Mouse (Mus musculus) liver, embryonic 11.5 days (tissue): ENCODE measurements around the gene Ank2. TPM values are rescaled to one million over a fixed set of nuclear protein-coding genes. Genes with fewer than 3 reads are reported as not detected.

Source experiments
- ATAC-seq: fragments of 200-750 bp; cut with Nextera tagmentation; replicated peaks from 2 replicates; pipeline ENCODE4 v1.8.0; 2017; ENCODE audit warnings: moderate number of reproducible peaks, mild to moderate bottlenecking, moderate TSS enrichment, moderate library complexity; ENCODE audit not compliant: low FRiP score
- DNase-seq: peaks from one replicate; pipeline ENCODE4 v3.0.0-alpha.2; 2017; ENCODE audit warnings: low spot score
- H3K27ac ChIP-seq: fragments of 300-500 bp; sonication (generic); 2 replicates; pipeline ENCODE4 v1.5.1; 2014; ENCODE audit warnings: mild to moderate bottlenecking, low read depth, low read length, control low read depth
- H3K27me3 ChIP-seq: fragments of 300-500 bp; sonication (generic); replicated peaks from 2 replicates; pipeline ENCODE4 v1.6.1; 2014; ENCODE audit warnings: low read length, mixed read lengths; ENCODE audit not compliant: control insufficient read depth, insufficient read depth
- H3K36me3 ChIP-seq: fragments of 300-500 bp; sonication (generic); 2 replicates; pipeline ENCODE4 v1.6.1; 2014; ENCODE audit warnings: mild to moderate bottlenecking, low read length, moderate library complexity, mixed read lengths; ENCODE audit not compliant: control insufficient read depth, insufficient read depth
- H3K4me1 ChIP-seq: fragments of 300-500 bp; sonication (generic); replicated peaks from 2 replicates; pipeline ENCODE4 v1.6.1; 2014; ENCODE audit warnings: low read length, mixed read lengths; ENCODE audit not compliant: control insufficient read depth, insufficient read depth
- H3K4me2 ChIP-seq: fragments of 300-500 bp; sonication (generic); 2 replicates; pipeline ENCODE4 v1.6.1; 2014; ENCODE audit warnings: mild to moderate bottlenecking, control low read depth, moderate library complexity
- H3K4me3 ChIP-seq: fragments of 300-500 bp; sonication (generic); 2 replicates; pipeline ENCODE4 v1.5.1; 2014; ENCODE audit warnings: low read depth, low read length, control low read depth
- H3K9ac ChIP-seq: fragments of 300-500 bp; sonication (generic); 2 replicates; pipeline ENCODE4 v1.6.1; 2014; ENCODE audit warnings: low read depth, low read length, control low read depth
- H3K9me3 ChIP-seq: fragments of 300-500 bp; sonication (generic); 2 replicates; pipeline ENCODE4 v1.6.1; 2016; ENCODE audit warnings: low read length, inconsistent platforms, mixed read lengths; ENCODE audit not compliant: control insufficient read depth
- WGBS: fragments of 180-500 bp; shearing (Covaris S2); extraction: QIAGEN DNeasy Blood & Tissue Kit; methylation state at CpG from one replicate; pipeline ENCODE4 v1.1.7; 2014; 5-methylcytosine and 5-hydroxymethylcytosine counted together
- polyA plus RNA-seq: library from polyadenylated mRNA; unstranded; fragments of >200 nt; fragmentation: Nextera tagmentation; extraction: Ambion mirVana; gene quantifications from 2 replicates; pipeline ENCODE4 v1.2.1, GENCODE M21; 2014

The Ank2 gene
- polyA plus RNA-seq, 1 experiment from 2014 or later: 17.3 TPM

DNA sequence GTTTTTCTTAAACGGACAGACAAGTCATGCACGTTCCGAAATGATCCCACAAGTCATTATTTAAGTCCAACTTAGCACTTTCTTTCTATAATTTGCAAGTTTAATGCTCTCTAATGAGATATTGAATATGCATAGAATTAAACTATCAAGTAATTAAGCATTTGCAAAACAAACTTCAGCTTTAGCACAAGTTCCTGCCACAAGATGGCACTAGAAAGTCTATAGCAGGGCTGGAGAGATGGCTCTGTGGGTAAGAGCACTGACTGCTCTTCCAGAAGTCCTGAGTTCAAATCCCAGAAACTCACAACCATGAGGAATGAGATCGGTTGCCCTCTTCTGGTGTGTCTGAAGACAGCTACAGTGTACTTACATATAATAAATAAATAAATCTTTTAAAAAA is 45.4 kb downstream of the Ank2 start:
- no peaks in the 10 kb centered on the region for H3K9me3 ChIP-seq
- DNase-seq: no peak
- peaks cover 11% of the 10 kb centered on the region for H3K4me1 ChIP-seq
- H3K4me2 ChIP-seq: no peak overlapping the region
- WGBS: 76% methylated on average over 4 of the region's 4 CpGs
- H3K36me3 ChIP-seq: no peaks in the 10 kb centered on the region
- no peak overlapping the region for H3K4me3 ChIP-seq
- no peaks in the 10 kb centered on the region for H3K27me3 ChIP-seq
- H3K27ac ChIP-seq: no peak overlapping the region
- no peak for ATAC-seq
- H3K9ac ChIP-seq: no peak overlapping the region

DNA sequence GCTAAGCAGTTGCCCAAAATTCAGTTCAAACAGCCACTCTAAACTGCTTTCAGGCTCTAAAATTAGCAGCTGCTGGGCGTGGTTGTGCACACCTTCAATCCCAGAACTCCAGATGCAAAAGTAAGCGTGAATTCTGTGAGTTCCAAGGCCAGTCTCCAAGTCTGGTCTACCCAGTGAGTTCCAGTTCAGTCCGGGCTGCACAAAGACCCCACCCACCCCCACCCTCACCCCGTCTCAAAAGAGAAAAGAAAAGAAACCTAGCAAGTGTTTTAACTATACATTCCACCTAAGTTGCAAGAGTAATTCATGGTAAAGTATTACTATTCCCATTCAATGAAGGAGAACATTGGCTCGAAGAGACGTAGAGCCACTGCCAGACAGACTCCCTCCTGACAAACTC is 45.9 kb downstream of the Ank2 start:
- no peaks in the 10 kb centered on the region for H3K9me3 ChIP-seq
- no peak overlapping the region for H3K9ac ChIP-seq
- H3K27me3 ChIP-seq: no peaks in the 10 kb centered on the region
- no peak overlapping the region for H3K4me3 ChIP-seq
- H3K4me1 ChIP-seq: peaks cover 7% of the 10 kb centered on the region
- no peak overlapping the region for H3K4me2 ChIP-seq
- ATAC-seq: no peak
- WGBS: 84% methylated on average over 6 of the region's 6 CpGs
- DNase-seq: no peak
- H3K36me3 ChIP-seq: no peaks in the 10 kb centered on the region
- no peak overlapping the region for H3K27ac ChIP-seq

DNA sequence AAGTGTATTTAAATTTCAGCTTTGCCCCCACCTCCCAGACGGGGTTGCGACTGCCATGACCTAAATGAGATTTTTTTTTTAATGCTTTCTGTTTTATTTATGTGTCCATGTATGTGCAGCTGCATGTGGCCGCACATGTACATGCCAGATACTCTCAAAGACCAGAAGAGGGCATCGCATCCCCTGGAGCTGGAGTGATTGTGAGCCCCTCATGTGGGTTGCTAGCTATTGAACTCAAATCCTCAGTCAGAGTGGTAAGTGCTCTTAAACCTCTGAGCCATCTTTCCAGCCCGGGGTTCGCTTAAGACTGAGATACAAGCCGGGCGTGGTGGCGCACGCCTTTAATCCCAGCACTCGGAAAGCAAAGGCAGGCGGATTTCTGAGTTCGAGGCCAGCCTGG is 46.9 kb downstream of the Ank2 start:
- Histone ChIP-seq H3K27ac (no peak overlapping the region), H3K4me2 (no peak overlapping the region), H3K9me3 (no peaks in the 10 kb centered on the region), H3K9ac (no peak overlapping the region), H3K4me1 (peaks cover 3% of the 10 kb centered on the region), H3K36me3 (no peaks in the 10 kb centered on the region), H3K4me3 (no peak overlapping the region), H3K27me3 (no peaks in the 10 kb centered on the region)
- no peak for ATAC-seq
- WGBS: 71% methylated on average over 13 of the region's 13 CpGs
- DNase-seq: no peak

DNA sequence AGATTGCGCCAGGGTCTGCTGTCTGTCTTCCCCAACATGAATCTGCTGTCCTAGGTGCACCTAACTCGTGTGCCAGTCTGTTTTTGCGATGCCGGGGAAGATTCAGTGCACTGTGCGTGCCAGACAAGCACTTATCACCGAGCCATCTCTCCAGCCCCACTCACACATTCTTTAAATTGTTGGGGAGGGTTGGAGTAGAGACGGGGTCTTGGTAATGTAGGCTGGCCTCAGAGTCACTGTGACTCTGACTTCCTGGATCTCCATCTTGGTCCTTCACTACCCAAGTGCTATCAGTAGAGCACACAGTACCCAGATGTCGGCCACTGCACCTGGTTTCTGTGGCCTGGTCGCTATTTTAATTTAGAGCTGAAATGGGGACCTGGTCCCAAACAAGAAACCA is 47.4 kb downstream of the Ank2 start:
- WGBS: 48% methylated on average over 9 of the region's 9 CpGs

DNA sequence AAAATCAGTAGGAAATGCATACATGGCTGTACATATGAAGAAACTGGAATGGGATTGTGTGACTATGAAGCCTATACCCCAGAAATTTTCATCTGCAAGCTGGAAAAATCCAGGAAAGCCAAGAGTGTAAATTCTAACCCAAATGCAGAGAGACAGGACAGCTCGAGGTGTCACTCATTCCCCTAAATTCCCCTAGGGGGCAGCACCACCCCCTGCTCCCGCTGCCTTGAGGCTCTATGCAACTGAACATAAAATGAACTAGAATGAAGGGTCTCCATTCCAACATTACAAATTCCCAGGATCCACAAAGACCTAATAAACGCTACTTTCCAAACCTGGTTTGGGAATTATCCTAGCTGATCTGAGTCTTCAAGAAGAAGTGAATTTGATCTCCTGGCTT is 48.1 kb downstream of the Ank2 start:
- Histone ChIP-seq H3K27ac (no peak overlapping the region), H3K36me3 (no peaks in the 10 kb centered on the region), H3K4me1 (peaks cover 3% of the 10 kb centered on the region), H3K9me3 (no peaks in the 10 kb centered on the region), H3K4me3 (no peak overlapping the region), H3K4me2 (no peak overlapping the region), H3K9ac (no peak overlapping the region), H3K27me3 (no peaks in the 10 kb centered on the region)
- WGBS: 9% methylated on average over 3 of the region's 3 CpGs
- no peak for DNase-seq
- ATAC-seq: 0 out of 2 replicates have a peak, but pooled peaks have one; percentile 57

More for the DNA sequence above, 47.4 kb downstream of the Ank2 start:
- ATAC-seq (0 out of 2 replicates have a peak, but pooled peaks have one; percentile 19), DNase-seq (no peak)
- no peak overlapping the region for H3K27ac ChIP-seq
- H3K9ac ChIP-seq: no peak overlapping the region
- H3K27me3 ChIP-seq: no peaks in the 10 kb centered on the region
- H3K4me3 ChIP-seq: no peak overlapping the region
- peaks cover 3% of the 10 kb centered on the region for H3K4me1 ChIP-seq
- no peak overlapping the region for H3K4me2 ChIP-seq
- H3K9me3 ChIP-seq: no peaks in the 10 kb centered on the region
- no peaks in the 10 kb centered on the region for H3K36me3 ChIP-seq

DNA sequence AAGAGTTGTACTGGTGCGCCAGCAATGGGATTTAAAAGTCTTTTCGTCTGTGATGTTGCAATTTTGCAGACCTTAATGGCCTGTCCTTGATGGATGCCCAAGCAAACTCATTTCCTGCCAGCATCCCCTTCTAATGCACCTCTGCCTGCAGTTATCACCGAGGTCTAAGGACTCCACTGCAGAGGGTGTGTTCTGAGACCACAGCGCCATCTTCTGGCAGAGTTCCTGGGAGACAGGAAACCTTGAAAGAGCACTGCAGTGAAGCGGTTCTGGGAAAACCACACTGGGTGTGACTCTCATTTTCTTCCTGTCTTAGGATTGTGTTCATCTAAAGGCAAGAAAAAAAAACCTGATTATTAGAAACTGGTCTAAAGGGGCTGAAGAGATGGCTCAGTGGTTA is 53.0 kb downstream of the Ank2 start:
- no peaks in the 10 kb centered on the region for H3K4me1 ChIP-seq
- H3K36me3 ChIP-seq: no peaks in the 10 kb centered on the region
- no peaks in the 10 kb centered on the region for H3K9me3 ChIP-seq
- peak; percentile 65; the same call in 1 of the 2 replicates for ATAC-seq
- H3K9ac ChIP-seq: no peak overlapping the region
- H3K27me3 ChIP-seq: no peaks in the 10 kb centered on the region
- H3K4me2 ChIP-seq: no peak overlapping the region
- peak; percentile 51 for DNase-seq
- no peak overlapping the region for H3K27ac ChIP-seq
- 46% methylated on average over 5 of the region's 5 CpGs for WGBS
- no peak overlapping the region for H3K4me3 ChIP-seq

DNA sequence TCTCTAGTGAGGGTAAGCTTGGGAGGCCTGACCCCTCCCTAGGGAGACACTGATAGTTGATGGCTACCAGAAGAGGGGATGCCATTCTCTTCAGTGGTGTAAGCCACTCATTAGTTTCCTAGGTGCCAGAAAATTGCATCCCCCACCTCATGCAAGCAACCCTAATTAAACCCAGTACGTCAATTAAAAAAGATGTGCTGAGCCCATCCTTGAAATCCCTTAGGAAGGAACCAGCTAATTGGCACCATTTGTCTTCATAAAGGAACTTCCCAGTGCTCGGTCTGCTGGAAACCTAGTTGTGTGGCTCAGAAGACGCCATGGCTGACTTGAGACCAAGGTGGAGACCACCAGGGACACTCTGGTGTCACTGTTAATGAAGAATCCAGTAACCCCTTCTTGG is 65.9 kb downstream of the Ank2 start:
- no peaks in the 10 kb centered on the region for H3K4me1 ChIP-seq
- 56% methylated on average over 3 of the region's 3 CpGs for WGBS
- H3K4me3 ChIP-seq: no peak overlapping the region
- H3K27me3 ChIP-seq: no peaks in the 10 kb centered on the region
- ATAC-seq (no peak), DNase-seq (no peak)
- no peak overlapping the region for H3K27ac ChIP-seq
- H3K9me3 ChIP-seq: no peaks in the 10 kb centered on the region
- H3K4me2 ChIP-seq: no peak overlapping the region
- H3K9ac ChIP-seq: no peak overlapping the region
- H3K36me3 ChIP-seq: no peaks in the 10 kb centered on the region

DNA sequence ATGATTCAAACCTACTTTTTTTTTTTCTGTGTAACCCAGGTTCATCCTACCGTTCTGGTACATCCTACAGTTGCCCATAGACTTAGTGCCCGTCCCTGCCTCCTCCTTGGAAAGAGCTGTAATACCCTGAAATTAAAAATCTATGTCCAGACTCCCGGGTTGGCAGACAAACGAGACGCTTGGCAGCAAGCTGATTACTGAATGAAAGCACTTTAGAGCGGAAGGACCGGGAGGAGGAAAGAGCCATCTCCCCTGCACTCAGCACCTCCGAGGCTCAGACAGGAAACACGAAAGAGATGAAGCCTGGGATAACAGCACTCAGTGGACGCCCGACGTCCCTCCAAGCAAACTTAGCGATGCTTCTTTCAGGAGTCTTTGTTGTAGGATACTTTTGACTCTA is 69.3 kb downstream of the Ank2 start:
- WGBS: 57% methylated on average over 13 of the region's 13 CpGs

DNA sequence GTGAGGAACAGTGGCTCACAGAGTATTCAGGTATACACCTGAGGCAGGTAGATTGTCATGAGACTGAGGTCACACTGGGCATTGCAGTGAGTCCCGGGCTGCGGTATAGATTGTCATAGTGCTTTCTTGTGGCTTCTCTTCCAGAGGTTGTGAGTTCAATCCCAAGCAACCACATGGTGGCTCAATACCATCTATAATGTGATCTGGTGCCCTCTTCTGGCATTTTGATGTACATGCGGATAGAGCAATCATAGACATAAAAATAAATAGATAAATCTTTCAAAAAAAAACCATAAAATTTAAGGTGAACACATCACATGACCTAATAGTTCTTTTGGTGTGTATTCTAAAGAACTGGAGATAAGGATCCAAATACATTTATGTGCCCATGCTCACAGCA is 70.6 kb downstream of the Ank2 start:
- 84% methylated on average over 3 of the region's 3 CpGs for WGBS
- H3K27ac ChIP-seq: no peak overlapping the region
- DNase-seq: no peak

More for the DNA sequence above, 69.3 kb downstream of the Ank2 start:
- Histone ChIP-seq H3K36me3 (no peaks in the 10 kb centered on the region), H3K9ac (no peak overlapping the region), H3K4me3 (no peak overlapping the region), H3K4me2 (no peak overlapping the region), H3K9me3 (no peaks in the 10 kb centered on the region), H3K27me3 (no peaks in the 10 kb centered on the region), H3K27ac (no peak overlapping the region), H3K4me1 (no peaks in the 10 kb centered on the region)
- DNase-seq (no peak), ATAC-seq (no peak)

More for the DNA sequence above, 70.6 kb downstream of the Ank2 start:
- no peak overlapping the region for H3K9ac ChIP-seq
- no peaks in the 10 kb centered on the region for H3K36me3 ChIP-seq
- H3K4me1 ChIP-seq: no peaks in the 10 kb centered on the region
- no peaks in the 10 kb centered on the region for H3K27me3 ChIP-seq
- no peak for ATAC-seq
- H3K9me3 ChIP-seq: no peaks in the 10 kb centered on the region
- H3K4me2 ChIP-seq: no peak overlapping the region
- no peak overlapping the region for H3K4me3 ChIP-seq
